Mouse (Mus musculus): ENCODE data around the gene Arhgap15.

DNA sequence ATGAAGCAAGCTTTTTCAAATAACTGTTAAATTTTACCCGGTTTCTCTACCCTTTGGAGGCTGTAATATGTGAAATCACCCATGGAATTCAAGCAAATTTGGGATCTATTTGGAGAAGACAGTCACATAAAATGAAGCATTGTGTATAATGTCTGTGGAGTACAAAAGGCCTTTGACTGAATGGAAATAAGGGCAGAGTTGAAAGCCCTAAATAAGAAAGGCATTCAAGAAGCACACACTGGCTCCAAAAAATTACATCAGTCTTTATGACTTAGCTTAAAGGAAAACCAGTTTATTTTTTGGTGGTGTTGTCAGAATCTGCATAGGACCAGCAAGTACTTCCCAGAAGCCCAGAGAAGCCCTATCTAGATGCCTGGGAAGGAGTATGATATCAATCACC is 486.2 kb downstream of the Arhgap15 start:
- TF ChIP-seq CTCF (IDR thresholded peaks at IDR 0.05; ENCODE audit: extremely low read depth, insufficient read depth, insufficient read length, insufficient replicate concordance), result no peak
- no peak for TF ChIP-seq POLR2A (IDR thresholded peaks at IDR 0.05; ENCODE audit: low read depth, low read length)
